Mouse (Mus musculus) ES-E14 (cell line): ENCODE measurements around the gene Nop2.

Experiments used
- CHD2 ChIP-seq: IDR thresholded peaks from 2 replicates; pipeline ENCODE4 v1.6.1; 2014; ENCODE audit warnings: mild to moderate bottlenecking, low read depth, low read length, inconsistent platforms
- HCFC1 ChIP-seq: IDR thresholded peaks from 2 replicates; pipeline ENCODE4 v1.6.1; 2012; ENCODE audit warnings: low read length, inconsistent platforms, borderline replicate concordance; ENCODE audit not compliant: insufficient read depth
- MAFK ChIP-seq: IDR thresholded peaks from 2 replicates; pipeline ENCODE4 v1.6.1; 2014; ENCODE audit warnings: mild to moderate bottlenecking, low read depth, low read length, inconsistent platforms; ENCODE audit not compliant: insufficient read depth
- ZC3H11A ChIP-seq: IDR thresholded peaks from 2 replicates; pipeline ENCODE4 v1.6.1; 2012; ENCODE audit warnings: low read depth, mild to moderate bottlenecking, inconsistent platforms, low read length, borderline replicate concordance
- ZNF384 ChIP-seq: IDR thresholded peaks from 2 replicates; pipeline ENCODE4 v1.6.1; 2012; ENCODE audit warnings: low read depth, low read length, inconsistent platforms

- TF ChIP-seq ZC3H11A: no peak
- no peak for TF ChIP-seq CHD2
- TF ChIP-seq HCFC1: no peak
- no peak for TF ChIP-seq ZNF384
- no peak for TF ChIP-seq MAFK
Measured at GRCm38 (mm10) chr6:125153682-125154081, 22.0 kb downstream of the Nop2 start.
